Mouse (Mus musculus): ENCODE results near the gene Cyfip2. TPM values are rescaled to one million over a fixed set of nuclear protein-coding genes. Genes with fewer than 3 reads are reported as not detected.

Cyfip2 gene
- 100 to 1,000 TPM; 378 to 408 TPM for total RNA-seq (2021)
- long read RNA-seq, experiment 1, full-length matches to known transcripts, result 31 of 158 reads
- long read RNA-seq, experiment 1, partial matches to known transcripts, result 70 of 158 reads
- long read RNA-seq, experiment 1, other reads (novel, unspliced or antisense), result 57 of 158 reads
- long read RNA-seq, experiment 2, full-length matches to known transcripts, result 21 of 120 reads
- long read RNA-seq, experiment 2, partial matches to known transcripts, result 58 of 120 reads
- long read RNA-seq, experiment 2, other reads (novel, unspliced or antisense), result 41 of 120 reads

- intact Hi-C loops (cut with DNase I), result loop anchor here (5.0 kb wide), 1 partner anchor 120 kb away; no protein-coding TSS in a partner anchor
- DNase-seq (ENCODE audit: low spot score in 2 of 2), result no peak
Measured at GRCm38 (mm10) chr11:46312523-46313035, at the start of gene Cyfip2. Gene Cyfip2 (minus strand): TSS chr11:46312859.

GRCm38 (mm10) chr11:46360991-46361665 is 48.5 kb upstream of the Cyfip2 start:
- intact Hi-C loops (cut with DNase I), result no loop called here
- DNase-seq (ENCODE audit: low spot score in 2 of 2), result no peak

DNA sequence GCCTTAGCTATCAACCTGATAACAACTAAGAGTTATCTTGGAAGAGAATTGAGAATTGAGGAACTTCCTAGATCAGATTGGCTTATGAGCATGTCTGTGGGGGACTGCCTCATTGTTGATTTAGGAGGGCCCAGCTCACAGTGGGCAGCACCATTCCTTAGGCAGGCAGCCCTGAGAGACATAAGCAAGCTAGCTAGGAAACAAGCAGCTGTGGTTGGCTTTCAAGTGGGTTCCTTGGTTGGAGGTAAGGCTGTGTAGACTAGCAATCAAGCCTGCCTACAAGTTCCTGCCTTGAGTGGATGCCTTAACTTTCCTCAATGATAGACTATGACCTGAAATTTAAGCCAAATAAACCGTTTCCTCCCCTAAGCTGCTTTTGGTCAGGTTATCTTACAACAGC is 45.7 kb upstream of the Cyfip2 start:
- no peak for DNase-seq (ENCODE audit: low spot score in 2 of 2)
- intact Hi-C loops (cut with DNase I), result no loop called here

DNA sequence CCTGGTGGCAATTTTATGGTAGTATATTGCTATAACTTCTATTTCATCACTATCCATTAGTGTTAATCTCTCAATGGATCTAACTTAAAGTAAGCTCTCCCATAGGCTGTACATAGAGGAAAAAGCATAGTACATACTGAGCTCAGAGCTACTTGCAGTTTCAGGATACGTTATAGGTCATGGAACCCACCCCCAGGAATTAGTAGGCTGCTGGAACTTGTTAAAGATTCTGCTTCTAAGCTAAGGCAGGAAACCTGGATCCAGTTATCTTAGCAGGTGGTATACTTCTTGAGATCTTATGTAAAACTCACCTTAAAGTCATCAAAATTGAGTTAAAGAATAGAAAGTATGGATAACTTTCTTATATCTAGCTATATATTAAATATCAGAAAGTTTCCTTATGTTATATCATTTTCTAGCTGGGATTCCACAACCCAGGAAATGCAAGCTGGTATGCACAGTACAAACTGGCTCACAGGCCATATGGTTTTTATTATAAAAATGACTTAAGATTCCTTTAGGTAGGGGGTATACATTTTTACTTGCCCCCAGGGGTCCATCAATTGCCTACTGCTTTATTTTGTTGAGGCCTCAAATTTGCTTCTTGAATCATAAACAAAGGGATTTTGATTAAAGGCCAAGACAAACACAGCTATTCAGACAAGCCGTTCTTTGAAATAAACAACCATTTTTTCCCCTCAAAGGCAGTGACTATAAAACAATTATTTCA is 37.2 kb upstream of the Cyfip2 start:
- no peak for DNase-seq (ENCODE audit: low spot score in 2 of 2)
- intact Hi-C loops (cut with DNase I), result no loop called here

- intact Hi-C loops (cut with DNase I), result no loop called here
- no peak for DNase-seq (ENCODE audit: low spot score in 2 of 2)
Measured at GRCm38 (mm10) chr11:46348416-46348815, 35.8 kb upstream of the Cyfip2 start.

- DNase-seq (ENCODE audit: low spot score in 2 of 2), result no peak
- intact Hi-C loops (cut with DNase I), result no loop called here
Measured at GRCm38 (mm10) chr11:46347756-46348155, 35.1 kb upstream of the Cyfip2 start.

DNA sequence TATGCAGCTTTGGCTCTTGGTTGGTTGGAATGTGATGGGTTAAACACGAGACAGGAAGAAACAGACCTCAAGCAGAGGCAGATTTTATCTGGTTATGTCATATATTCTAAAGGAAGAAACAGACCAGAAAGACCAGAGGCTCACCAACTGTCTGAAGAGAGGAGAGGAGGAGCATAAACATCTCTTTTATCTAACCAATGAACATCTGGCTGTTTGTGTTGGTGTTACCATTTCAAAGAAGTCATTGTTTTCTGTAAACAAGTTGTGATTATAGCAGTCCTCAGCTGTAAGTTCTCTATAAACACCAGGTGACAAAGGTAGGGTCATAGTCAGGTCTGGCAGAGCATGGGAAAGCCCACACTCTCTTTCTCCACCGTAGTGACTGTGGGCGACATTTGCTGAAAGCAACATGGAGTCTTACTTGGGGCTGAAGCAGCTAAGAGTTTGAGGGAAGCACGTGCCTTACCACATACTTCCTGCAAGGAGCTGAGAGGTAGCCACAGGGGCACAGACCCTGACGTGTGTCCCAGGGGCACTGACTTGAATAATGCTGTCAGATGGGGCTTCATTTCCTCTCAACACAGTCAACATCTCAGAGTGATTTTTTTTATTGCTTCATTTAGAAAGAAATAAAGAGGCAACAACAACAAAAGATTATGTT is 31.4 kb upstream of the Cyfip2 start:
- intact Hi-C loops (cut with DNase I), result no loop called here
- no peak for DNase-seq (ENCODE audit: low spot score in 2 of 2)

- intact Hi-C loops (cut with DNase I), result no loop called here
Measured at GRCm38 (mm10) chr11:46341960-46342359, 29.3 kb upstream of the Cyfip2 start.

GRCm38 (mm10) chr11:46336020-46336419 is 23.4 kb upstream of the Cyfip2 start:
- DNase-seq (ENCODE audit: low spot score in 2 of 2), result no peak
- intact Hi-C loops (cut with DNase I), result no loop called here

More at GRCm38 (mm10) chr11:46341960-46342359, 29.3 kb upstream of the Cyfip2 start:
- no peak for DNase-seq (ENCODE audit: low spot score in 2 of 2)

DNA sequence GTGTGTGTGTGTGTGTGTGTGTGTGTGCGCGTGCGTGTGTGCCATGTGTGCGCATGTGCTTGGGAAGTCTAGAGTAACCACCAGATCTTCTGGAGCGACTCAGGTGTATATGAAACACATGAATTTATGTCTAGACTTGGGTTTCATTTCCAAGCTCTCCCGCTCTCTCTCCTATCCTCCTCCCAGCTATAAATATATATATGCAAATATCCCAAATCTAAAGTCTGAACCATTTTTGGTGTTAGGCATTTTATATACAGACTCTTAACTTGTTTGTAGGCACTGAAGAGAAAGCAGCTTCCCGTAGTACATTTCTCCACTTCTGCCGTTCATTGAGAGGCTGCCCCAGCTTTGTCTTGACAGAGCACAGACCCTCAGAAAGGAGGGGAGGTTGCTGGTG is 19.6 kb upstream of the Cyfip2 start:
- DNase-seq (ENCODE audit: low spot score in 2 of 2), result no peak
- intact Hi-C loops (cut with DNase I), result no loop called here

GRCm38 (mm10) chr11:46326271-46327015 is 13.8 kb upstream of the Cyfip2 start:
- no peak for DNase-seq (ENCODE audit: low spot score in 2 of 2)
- intact Hi-C loops (cut with DNase I), result no loop called here

- no peak for DNase-seq (ENCODE audit: low spot score in 2 of 2)
- intact Hi-C loops (cut with DNase I), result no loop called here
Measured at GRCm38 (mm10) chr11:46321559-46321958, 8.9 kb upstream of the Cyfip2 start.

DNA sequence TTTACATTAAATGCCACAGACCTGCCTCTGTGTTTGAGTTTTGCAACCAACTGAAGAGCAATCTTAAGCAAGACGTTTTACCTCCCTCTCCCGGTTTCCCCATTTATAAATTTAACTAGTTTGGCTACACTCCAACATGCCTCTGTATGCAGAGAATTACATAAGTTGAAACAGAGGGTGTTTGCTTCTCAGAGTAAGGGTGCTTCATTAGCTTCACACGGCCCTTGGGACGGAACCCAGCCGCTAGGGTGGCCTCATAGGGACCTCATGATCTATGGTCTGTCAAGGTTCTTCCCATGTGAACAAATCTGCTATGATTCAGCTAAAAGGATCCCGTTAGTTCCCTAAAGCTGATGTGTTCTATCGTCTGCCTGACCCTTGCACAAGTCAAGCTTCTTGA is 1.9 kb upstream of the Cyfip2 start:
- peak in 1 of 2 experiments; percentile 68 for DNase-seq (ENCODE audit: low spot score in 2 of 2)
- intact Hi-C loops (cut with DNase I), result loop anchor here (5.0 kb wide), 1 partner anchor 118 kb away; no protein-coding TSS in a partner anchor

DNA sequence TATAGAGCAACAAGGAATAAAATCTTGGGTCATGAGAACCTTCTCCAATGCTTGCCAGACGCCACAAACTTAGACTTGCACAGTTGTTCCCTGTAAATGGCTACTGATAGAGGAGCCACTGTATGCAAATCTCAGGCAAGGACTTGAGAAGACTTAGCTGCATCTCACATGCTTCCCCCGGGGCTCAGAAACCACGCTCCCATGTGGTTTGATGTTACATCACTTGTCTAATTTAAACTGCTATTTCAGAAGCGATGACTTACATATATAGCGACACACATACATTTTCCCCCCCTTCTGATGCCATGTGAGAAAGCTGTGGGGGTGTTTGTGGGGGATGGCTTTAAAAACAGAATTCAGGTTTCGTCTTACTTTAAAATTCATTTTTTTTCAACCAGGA is 1.2 kb upstream of the Cyfip2 start:
- DNase-seq (ENCODE audit: low spot score in 2 of 2), result peak; percentile 69 to 86
- intact Hi-C loops (cut with DNase I), result loop anchor here (5.0 kb wide), 1 partner anchor 118 kb away; no protein-coding TSS in a partner anchor

- DNase-seq (ENCODE audit: low spot score in 2 of 2), result peak; percentile 39 to 61
- intact Hi-C loops (cut with DNase I), result loop anchor here (5.0 kb wide), 1 partner anchor 120 kb away; no protein-coding TSS in a partner anchor
Measured at GRCm38 (mm10) chr11:46311703-46312522, 746 bp downstream of the Cyfip2 start.

DNA sequence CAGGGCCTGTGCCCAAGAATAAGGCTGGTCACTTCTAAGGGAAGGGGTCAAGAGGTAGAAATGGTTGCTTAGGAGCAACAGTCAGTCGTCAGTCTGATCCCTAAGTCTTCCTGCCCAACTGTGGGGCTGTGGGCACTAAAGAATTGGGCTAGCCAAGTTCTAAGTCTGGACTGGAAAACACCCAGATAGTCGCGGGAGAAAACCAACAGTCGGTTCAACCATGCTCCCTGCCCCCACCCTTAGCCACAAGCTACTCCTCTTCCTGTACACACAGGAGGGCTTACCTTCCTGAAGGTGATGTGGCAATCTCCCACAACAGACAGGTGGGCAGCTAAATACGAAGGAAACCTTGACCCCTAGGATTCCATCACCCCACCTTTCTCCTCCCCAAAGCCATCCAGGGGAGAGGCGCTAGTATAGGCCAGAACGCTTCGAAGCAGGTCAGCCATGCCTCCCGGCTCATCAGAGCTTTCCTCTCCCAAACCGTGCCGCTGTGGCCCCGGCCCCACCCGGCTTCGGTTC is 1.4 kb downstream of the Cyfip2 start:
- intact Hi-C loops (cut with DNase I), result loop anchor here (5.0 kb wide), 1 partner anchor 121 kb away; no protein-coding TSS in a partner anchor
- peak in 1 of 2 experiments; percentile 51 for DNase-seq (ENCODE audit: low spot score in 2 of 2)

- intact Hi-C loops (cut with DNase I), result loop anchor here (5.0 kb wide), 1 partner anchor 122 kb away; no protein-coding TSS in a partner anchor
- DNase-seq (ENCODE audit: low spot score in 2 of 2), result peak in 1 of 2 experiments; percentile 76
Measured at GRCm38 (mm10) chr11:46310647-46311063, 2.0 kb downstream of the Cyfip2 start.
